Mouse (Mus musculus): Measurements from ENCODE around the gene Pgm5. TPM values are rescaled to one million over a fixed set of nuclear protein-coding genes. Genes with fewer than 3 reads are reported as not detected.
A peak's percentile ranks its signal among the peaks of the same experiment; 100 is the strongest.

The Pgm5 gene
- polyA plus RNA-seq, 1 experiment from 2014 or later = 1.4 TPM

GRCm38 (mm10) chr19:24752873-24753538, 108.6 kb downstream of the Pgm5 start:
- no peak for ATAC-seq (ENCODE audit: low FRiP score)
- H3K27ac ChIP-seq = no peak overlapping the region
- H3K4me2 ChIP-seq = no peak overlapping the region
- no peak overlapping the region for H3K9ac ChIP-seq
- peaks cover 12% of the 10 kb centered on the region for H3K4me1 ChIP-seq (replicated peaks)
- 80% methylated on average over 7 of the region's 7 CpGs for WGBS
- H3K4me3 ChIP-seq = no peak overlapping the region
- no peaks in the 10 kb centered on the region for H3K36me3 ChIP-seq
- no peaks in the 10 kb centered on the region for H3K27me3 ChIP-seq
- no peaks in the 10 kb centered on the region for H3K9me3 ChIP-seq

GRCm38 (mm10) chr19:24746266-24746875, 115.3 kb downstream of the Pgm5 start:
- Histone ChIP-seq H3K9me3 (no peaks in the 10 kb centered on the region), H3K9ac (no peak overlapping the region), H3K4me1 (replicated peaks) (no peaks in the 10 kb centered on the region), H3K36me3 (no peaks in the 10 kb centered on the region), H3K4me3 (no peak overlapping the region), H3K27ac (no peak overlapping the region), H3K27me3 (no peaks in the 10 kb centered on the region), H3K4me2 (no peak overlapping the region)
- no peak for ATAC-seq (ENCODE audit: low FRiP score)
- 92% methylated on average over 4 of the region's 4 CpGs for WGBS

GRCm38 (mm10) chr19:24742606-24743005, 119.0 kb downstream of the Pgm5 start:
- Histone ChIP-seq H3K27me3 (no peaks in the 10 kb centered on the region), H3K9ac (no peak overlapping the region), H3K4me1 (replicated peaks) (no peaks in the 10 kb centered on the region), H3K36me3 (no peaks in the 10 kb centered on the region), H3K27ac (no peak overlapping the region), H3K4me2 (no peak overlapping the region), H3K9me3 (no peaks in the 10 kb centered on the region), H3K4me3 (no peak overlapping the region)
- 85% methylated on average over 6 of the region's 6 CpGs for WGBS
- no peak for ATAC-seq (ENCODE audit: low FRiP score)

- no peak overlapping the region for H3K27ac ChIP-seq
- no peaks in the 10 kb centered on the region for H3K36me3 ChIP-seq
- no peaks in the 10 kb centered on the region for H3K9me3 ChIP-seq
- ATAC-seq (ENCODE audit: low FRiP score) = no peak
- H3K4me2 ChIP-seq = no peak overlapping the region
- WGBS = 82% methylated on average over 3 of the region's 3 CpGs
- H3K4me3 ChIP-seq = no peak overlapping the region
- no peak overlapping the region for H3K9ac ChIP-seq
- H3K4me1 ChIP-seq (replicated peaks) = no peaks in the 10 kb centered on the region; the same call in 1 of the 2 replicates
- no peaks in the 10 kb centered on the region for H3K27me3 ChIP-seq
These were observed 122.9 kb downstream of the Pgm5 start for GRCm38 (mm10) chr19:24738786-24739185.

- Histone ChIP-seq H3K4me3 (no peak overlapping the region), H3K27me3 (no peaks in the 10 kb centered on the region), H3K9me3 (no peaks in the 10 kb centered on the region), H3K9ac (no peak overlapping the region), H3K4me2 (no peak overlapping the region), H3K36me3 (no peaks in the 10 kb centered on the region), H3K4me1 (replicated peaks) (no peaks in the 10 kb centered on the region; the same call in 1 of the 2 replicates), H3K27ac (no peak overlapping the region)
- no peak for ATAC-seq (ENCODE audit: low FRiP score)
- 93% methylated on average over 5 of the region's 5 CpGs for WGBS
These were observed 123.6 kb downstream of the Pgm5 start for GRCm38 (mm10) chr19:24738026-24738425.

GRCm38 (mm10) chr19:24735484-24736128, 126.0 kb downstream of the Pgm5 start:
- no peaks in the 10 kb centered on the region for H3K36me3 ChIP-seq
- no peak overlapping the region for H3K4me2 ChIP-seq
- H3K9me3 ChIP-seq = no peaks in the 10 kb centered on the region
- peak overlapping the region; percentile 8; the same call in 1 of the 2 replicates for H3K27ac ChIP-seq
- H3K9ac ChIP-seq = no peak overlapping the region
- H3K4me1 ChIP-seq (replicated peaks) = no peaks in the 10 kb centered on the region; the same call in 1 of the 2 replicates
- H3K4me3 ChIP-seq = no peak overlapping the region
- WGBS = 44% methylated on average over 6 of the region's 6 CpGs
- H3K27me3 ChIP-seq = no peaks in the 10 kb centered on the region
- no peak; the same call in 1 of the 2 replicates for ATAC-seq (ENCODE audit: low FRiP score)

GRCm38 (mm10) chr19:24730661-24731060, 131.0 kb downstream of the Pgm5 start:
- ATAC-seq (ENCODE audit: low FRiP score) = no peak
- no peak overlapping the region for H3K4me3 ChIP-seq
- H3K27ac ChIP-seq = no peak overlapping the region
- no peaks in the 10 kb centered on the region for H3K9me3 ChIP-seq
- no peaks in the 10 kb centered on the region for H3K36me3 ChIP-seq
- no peak overlapping the region for H3K4me2 ChIP-seq
- no peaks in the 10 kb centered on the region; the same call in none of the 2 replicates for H3K4me1 ChIP-seq (replicated peaks)
- 72% methylated on average over 5 of the region's 5 CpGs for WGBS
- H3K9ac ChIP-seq = no peak overlapping the region
- H3K27me3 ChIP-seq = no peaks in the 10 kb centered on the region

- no peak overlapping the region for H3K27ac ChIP-seq
These were observed 137.3 kb downstream of the Pgm5 start for GRCm38 (mm10) chr19:24724362-24724761.

GRCm38 (mm10) chr19:24720448-24720847, 141.2 kb downstream of the Pgm5 start:
- Histone ChIP-seq H3K27ac (no peak overlapping the region), H3K36me3 (no peaks in the 10 kb centered on the region), H3K4me1 (replicated peaks) (no peaks in the 10 kb centered on the region), H3K4me2 (no peak overlapping the region), H3K4me3 (no peak overlapping the region), H3K9ac (no peak overlapping the region), H3K27me3 (no peaks in the 10 kb centered on the region), H3K9me3 (no peaks in the 10 kb centered on the region)
- ATAC-seq (ENCODE audit: low FRiP score) = no peak

More at GRCm38 (mm10) chr19:24724362-24724761, 137.3 kb downstream of the Pgm5 start:
- Histone ChIP-seq H3K27me3 (no peaks in the 10 kb centered on the region), H3K4me1 (replicated peaks) (no peaks in the 10 kb centered on the region), H3K4me2 (no peak overlapping the region), H3K9ac (no peak overlapping the region), H3K9me3 (no peaks in the 10 kb centered on the region), H3K4me3 (no peak overlapping the region), H3K36me3 (no peaks in the 10 kb centered on the region)
- 68% methylated on average over 10 of the region's 10 CpGs for WGBS
- ATAC-seq (ENCODE audit: low FRiP score) = no peak

- Histone ChIP-seq H3K4me2 (no peak overlapping the region), H3K9me3 (no peaks in the 10 kb centered on the region), H3K4me1 (replicated peaks) (no peaks in the 10 kb centered on the region), H3K9ac (no peak overlapping the region), H3K4me3 (no peak overlapping the region), H3K36me3 (no peaks in the 10 kb centered on the region), H3K27ac (no peak overlapping the region), H3K27me3 (no peaks in the 10 kb centered on the region)
- WGBS = 73% methylated on average over 4 of the region's 4 CpGs
- no peak for ATAC-seq (ENCODE audit: low FRiP score)
These were observed 142.2 kb downstream of the Pgm5 start for GRCm38 (mm10) chr19:24719504-24719903.

- no peak overlapping the region for H3K9ac ChIP-seq
- H3K4me1 ChIP-seq (replicated peaks) = no peaks in the 10 kb centered on the region
- no peaks in the 10 kb centered on the region for H3K36me3 ChIP-seq
- ATAC-seq (ENCODE audit: low FRiP score) = no peak
- no peak overlapping the region for H3K27ac ChIP-seq
- H3K4me2 ChIP-seq = no peak overlapping the region
- no peaks in the 10 kb centered on the region for H3K27me3 ChIP-seq
- 95% methylated on average over 1 of the region's 1 CpGs for WGBS
- H3K9me3 ChIP-seq = no peaks in the 10 kb centered on the region
- H3K4me3 ChIP-seq = no peak overlapping the region
These were observed 143.6 kb downstream of the Pgm5 start for GRCm38 (mm10) chr19:24718021-24718420.

GRCm38 (mm10) chr19:24716303-24717097, 145.2 kb downstream of the Pgm5 start:
- Histone ChIP-seq H3K4me3 (no peak overlapping the region), H3K9me3 (no peaks in the 10 kb centered on the region), H3K36me3 (no peaks in the 10 kb centered on the region), H3K4me2 (no peak overlapping the region), H3K27ac (no peak overlapping the region), H3K27me3 (no peaks in the 10 kb centered on the region), H3K4me1 (replicated peaks) (no peaks in the 10 kb centered on the region), H3K9ac (no peak overlapping the region)
- peak; percentile 68; the same call in 1 of the 2 replicates for ATAC-seq (ENCODE audit: low FRiP score)
- 81% methylated on average over 7 of the region's 7 CpGs for WGBS
